Mouse (Mus musculus) C2C12 (cell line): Measurements from ENCODE around the gene Tacr2.

Experiments used
- CTCF ChIP-seq: IDR thresholded peaks from one replicate; pipeline ENCODE4 v1.5.1; 2011; ENCODE audit not compliant: control insufficient read depth, insufficient read depth, insufficient read length
- FOSL1 ChIP-seq: IDR thresholded peaks from one replicate; pipeline ENCODE4 v1.8.0; 2011; ENCODE audit warnings: mild to moderate bottlenecking, low read length; ENCODE audit not compliant: poor library complexity, insufficient read depth, severe bottlenecking
- MAX ChIP-seq: IDR thresholded peaks from one replicate; pipeline ENCODE4 v1.6.1; 2011; ENCODE audit warnings: mild to moderate bottlenecking, control low read depth
- MYOD1 ChIP-seq: IDR thresholded peaks from one replicate; pipeline ENCODE4 v1.6.1; 2011; ENCODE audit warnings: low read depth; ENCODE audit not compliant: control insufficient read depth, insufficient read length
- USF1 ChIP-seq: IDR thresholded peaks from one replicate; pipeline ENCODE4 v1.6.1; 2011; ENCODE audit warnings: low read depth, mild to moderate bottlenecking, control low read depth, moderate library complexity

DNA sequence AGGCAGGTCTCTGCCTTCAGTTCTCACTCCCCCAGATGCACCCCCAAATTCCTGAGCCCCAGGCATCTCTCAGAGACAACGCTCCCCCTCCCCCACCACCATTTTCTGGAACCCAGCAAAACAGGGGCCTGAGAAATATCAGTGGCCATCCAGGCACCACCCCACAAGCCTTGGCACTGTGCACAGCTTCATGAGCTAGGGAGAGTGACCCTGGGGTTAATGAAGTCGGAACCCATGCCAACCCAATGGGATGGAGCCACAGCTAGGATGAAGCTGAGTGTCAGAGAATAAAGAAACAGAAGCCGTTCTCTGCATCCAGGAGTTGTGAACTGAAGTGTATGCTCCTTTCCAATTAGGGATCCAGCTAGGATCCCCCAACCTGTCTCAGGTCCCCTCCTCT lies 5.1 kb upstream of the Tacr2 start:
- no peak for TF ChIP-seq CTCF
- no peak for TF ChIP-seq MYOD1
- TF ChIP-seq MAX = no peak
- TF ChIP-seq USF1 = no peak
- TF ChIP-seq FOSL1 = no peak
